Mouse (Mus musculus): ENCODE measurements around the gene Tlr11. TPM values are rescaled to one million over a fixed set of nuclear protein-coding genes. Genes with fewer than 3 reads are reported as not detected.

The Tlr11 gene
- total RNA-seq (2021): under 1 TPM; 0.30 to 0.51 TPM
- long read RNA-seq, experiment 1, partial matches to known transcripts: 0 of 1 reads
- long read RNA-seq, experiment 1, other reads (novel, unspliced or antisense): 0 of 1 reads
- long read RNA-seq, experiment 2: 0 reads

DNA sequence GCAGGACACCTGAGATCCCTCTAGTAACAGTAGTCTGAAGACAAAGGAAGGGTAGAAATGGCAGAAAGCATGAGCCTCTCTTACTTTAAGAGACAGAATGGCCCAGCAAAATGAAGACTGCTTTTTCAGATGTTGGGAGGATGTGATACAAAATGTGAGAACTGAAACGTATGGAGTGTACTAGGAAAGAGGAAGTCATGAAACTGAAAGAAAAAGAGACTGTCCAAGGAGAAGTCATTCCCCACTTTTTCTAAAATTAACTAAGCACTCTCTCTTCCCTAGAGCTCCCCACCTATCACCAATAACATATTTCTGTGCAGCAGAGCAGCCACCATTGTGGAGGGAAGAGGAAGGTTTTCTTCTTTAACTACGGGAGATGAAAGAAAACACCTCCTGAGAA, at the start of gene Tlr11:
Gene Tlr11 (plus strand): TSS at position 322 of the 400 bp plus-strand sequence.
- DNase-seq: no peak

DNA sequence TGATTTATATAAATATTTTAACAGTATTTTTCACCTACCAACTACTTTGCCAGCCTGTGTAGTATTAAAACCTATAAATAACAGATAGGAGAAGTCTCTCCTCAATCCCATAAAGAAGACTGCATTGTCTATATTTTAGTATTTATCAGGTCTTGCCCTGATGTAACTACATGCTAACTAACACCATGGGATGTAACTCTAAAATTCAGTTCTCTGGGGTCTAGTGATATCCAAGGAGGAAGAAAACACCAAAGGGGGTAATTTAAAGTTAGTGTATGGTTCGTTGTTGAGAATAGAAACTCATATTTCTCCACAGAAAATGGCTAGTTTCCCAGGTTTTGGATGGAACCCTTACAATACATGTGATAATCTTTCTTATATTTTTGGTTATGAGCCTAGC, 31.1 kb upstream of the Tlr11 start, which contains the start of gene Olfr734:
Gene Olfr734 (minus strand): TSS at position 101 of the 400 bp plus-strand sequence.
- no peak for DNase-seq

- DNase-seq: no peak
Measured at GRCm38 (mm10) chr14:50348796-50349195, 8.9 kb upstream of the Tlr11 start, which contains the start of gene Olfr735. Gene Olfr735 (minus strand): TSS chr14:50348872.

DNA sequence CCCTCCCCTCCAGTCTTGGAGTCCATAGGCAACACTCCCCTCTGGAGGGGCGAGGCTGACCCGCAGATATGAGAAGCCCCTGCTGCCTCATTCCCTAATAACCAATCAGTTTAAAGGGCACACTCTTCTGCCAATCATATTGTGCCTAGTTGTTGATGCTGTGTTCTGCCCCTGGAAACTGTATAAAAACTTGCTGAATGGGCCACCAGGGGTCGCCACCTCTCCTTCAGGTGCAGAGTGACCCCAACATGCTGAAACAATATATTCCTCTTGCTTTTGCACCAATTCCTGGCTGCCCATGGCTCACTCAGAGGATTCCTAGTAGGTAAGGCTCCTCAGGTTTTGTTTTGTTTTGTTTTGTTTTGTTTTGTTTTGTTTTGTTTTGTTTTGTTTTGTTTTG, 5.3 kb upstream of the Tlr11 start:
- DNase-seq: peak; percentile 39

DNA sequence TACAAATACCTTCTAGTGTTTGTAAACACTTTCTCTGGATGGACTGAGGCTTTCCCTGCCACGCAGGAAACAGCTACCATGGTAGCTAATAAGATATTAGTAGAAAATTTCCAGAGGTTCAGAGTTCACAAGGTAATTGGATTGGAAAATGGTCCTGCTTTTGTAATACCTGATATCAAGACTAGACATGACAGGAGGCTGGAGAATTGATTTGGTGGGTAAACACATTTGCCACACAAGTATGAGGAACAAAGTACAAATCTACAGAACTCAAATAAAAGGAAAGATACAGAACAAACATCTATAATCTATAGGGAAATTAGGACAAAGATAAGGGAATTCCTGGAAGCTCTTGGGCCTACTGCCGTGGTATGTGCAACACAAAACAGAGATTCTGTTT, 989 bp upstream of the Tlr11 start:
- no peak for DNase-seq

GRCm38 (mm10) chr14:50360480-50360879, 2.8 kb downstream of the Tlr11 start:
- no peak for DNase-seq

GRCm38 (mm10) chr14:50363561-50363960, 5.8 kb downstream of the Tlr11 start:
- DNase-seq: no peak

- no peak for DNase-seq
Measured at GRCm38 (mm10) chr14:50380863-50381262, 23.1 kb downstream of the Tlr11 start, which contains the start of gene Olfr736. Gene Olfr736 (plus strand): TSS chr14:50381163.

GRCm38 (mm10) chr14:50407268-50407667, 49.6 kb downstream of the Tlr11 start, which contains the start of gene Olfr738:
Gene Olfr738 (plus strand): TSS chr14:50407568.
- DNase-seq: no peak

Other genes starting within 250 kb of the Tlr11 start
- not detected for gene Olfr727, start 234.7 kb upstream of the Tlr11 start, total RNA-seq (2021)
- not detected for gene Olfr728, start 215.2 kb upstream of the Tlr11 start, total RNA-seq (2021)
- not detected for gene Olfr729, start 205.0 kb upstream of the Tlr11 start, total RNA-seq (2021)
- gene Olfr730, start 169.7 kb upstream of the Tlr11 start, total RNA-seq (2021): not detected
- not detected for gene Olfr731, start 116.0 kb upstream of the Tlr11 start, total RNA-seq (2021)
- not detected for gene Olfr732, start 73.7 kb upstream of the Tlr11 start, total RNA-seq (2021)
- not detected for gene Olfr733, start 56.4 kb upstream of the Tlr11 start, total RNA-seq (2021)
- gene Olfr734, start 31.2 kb upstream of the Tlr11 start, total RNA-seq (2021): not detected
- not detected for gene Olfr735, start 9.0 kb upstream of the Tlr11 start, total RNA-seq (2021)
- not detected for gene Olfr736, start 23.2 kb downstream of the Tlr11 start, total RNA-seq (2021)
- gene Olfr738, start 49.7 kb downstream of the Tlr11 start, total RNA-seq (2021): not detected
- gene Olfr739, start 60.7 kb downstream of the Tlr11 start, total RNA-seq (2021): not detected
- not detected for gene Olfr740, start 87.6 kb downstream of the Tlr11 start, total RNA-seq (2021)
- gene Olfr741, start 114.8 kb downstream of the Tlr11 start, total RNA-seq (2021): not detected
- not detected for gene Olfr742, start 145.7 kb downstream of the Tlr11 start, total RNA-seq (2021)
- not detected for gene Olfr743, start 163.9 kb downstream of the Tlr11 start, total RNA-seq (2021)